Mouse (Mus musculus) liver, embryonic 16.5 days (tissue): ENCODE measurements at regions not wholly inside any gene's neighbourhood (a gene's known extent, or its start where the extent isn't known, plus 50 kb on each side); places are given as distances from the start of the nearest gene placed in this dataset.

Source experiments
- ATAC-seq: fragments of 200-750 bp; cut with Nextera tagmentation; 2 replicates; pipeline ENCODE4 v1.8.0; 2017; ENCODE audit warnings: low read depth, mild to moderate bottlenecking, moderate number of reproducible peaks, moderate library complexity
- H3K27ac ChIP-seq: fragments of 300-500 bp; sonication (generic); 2 replicates; pipeline ENCODE4 v1.5.1; 2014; ENCODE audit warnings: mild to moderate bottlenecking, low read length
- H3K27me3 ChIP-seq: fragments of 300-500 bp; sonication (generic); 2 replicates; pipeline ENCODE4 v1.6.1; 2014; ENCODE audit warnings: low read depth, low read length, mixed read lengths; ENCODE audit not compliant: control insufficient read depth, insufficient read depth
- H3K36me3 ChIP-seq: fragments of 300-500 bp; sonication (generic); 2 replicates; pipeline ENCODE4 v1.6.1; 2014; ENCODE audit warnings: mild to moderate bottlenecking; ENCODE audit not compliant: control insufficient read depth, insufficient read depth
- H3K4me1 ChIP-seq: fragments of 300-500 bp; sonication (generic); 2 replicates; pipeline ENCODE4 v1.6.1; 2014; ENCODE audit warnings: low read depth, low read length, mixed read lengths; ENCODE audit not compliant: control insufficient read depth
- H3K4me2 ChIP-seq: fragments of 300-500 bp; sonication (generic); 2 replicates; pipeline ENCODE4 v1.6.1; 2014; ENCODE audit warnings: low read depth, low read length, mixed read lengths
- H3K4me3 ChIP-seq: fragments of 300-500 bp; sonication (generic); 2 replicates; pipeline ENCODE4 v1.5.1; 2014; ENCODE audit warnings: low read depth, mild to moderate bottlenecking, low read length
- H3K9ac ChIP-seq: fragments of 300-500 bp; sonication (generic); 2 replicates; pipeline ENCODE4 v1.6.1; 2014; ENCODE audit warnings: low read depth, low read length
- H3K9me3 ChIP-seq: fragments of 300-500 bp; sonication (generic); replicated peaks from 2 replicates; pipeline ENCODE4 v1.6.1; 2016; ENCODE audit warnings: low read length; ENCODE audit not compliant: control insufficient read depth
- WGBS: fragments of 180-500 bp; shearing (Covaris S2); extraction: QIAGEN DNeasy Blood & Tissue Kit; methylation state at CpG from one replicate; pipeline ENCODE4 v1.1.7; 2014; ENCODE audit not compliant: insufficient replicate concordance; 5-methylcytosine and 5-hydroxymethylcytosine counted together

GRCm38 (mm10) chr13:103655966-103656365, 118.4 kb downstream of the Srek1 start:
- no peak for ATAC-seq
- H3K36me3 ChIP-seq: no peaks in the 10 kb centered on the region
- 60% methylated on average over 2 of the region's 2 CpGs for WGBS

GRCm38 (mm10) chr13:103653216-103653615, 121.2 kb downstream of the Srek1 start:
- no peak overlapping the region for H3K27ac ChIP-seq
- H3K4me3 ChIP-seq: no peak overlapping the region
- no peaks in the 10 kb centered on the region for H3K4me1 ChIP-seq
- H3K4me2 ChIP-seq: no peak overlapping the region
- no peaks in the 10 kb centered on the region for H3K27me3 ChIP-seq
- WGBS: 47% methylated on average over 4 of the region's 4 CpGs
- H3K9ac ChIP-seq: no peak overlapping the region
- H3K9me3 ChIP-seq: no peaks in the 10 kb centered on the region
- H3K36me3 ChIP-seq: no peaks in the 10 kb centered on the region
- no peak for ATAC-seq

More at GRCm38 (mm10) chr13:103655966-103656365, 118.4 kb downstream of the Srek1 start:
- no peaks in the 10 kb centered on the region for H3K9me3 ChIP-seq
- H3K27ac ChIP-seq: no peak overlapping the region
- H3K4me1 ChIP-seq: no peaks in the 10 kb centered on the region
- no peak overlapping the region for H3K4me2 ChIP-seq
- H3K9ac ChIP-seq: no peak overlapping the region
- no peaks in the 10 kb centered on the region for H3K27me3 ChIP-seq
- H3K4me3 ChIP-seq: no peak overlapping the region

- no peak overlapping the region for H3K27ac ChIP-seq
- WGBS: 73% methylated on average over 3 of the region's 3 CpGs
- H3K4me2 ChIP-seq: no peak overlapping the region
- no peak overlapping the region for H3K9ac ChIP-seq
- no peaks in the 10 kb centered on the region for H3K9me3 ChIP-seq
- H3K4me3 ChIP-seq: no peak overlapping the region
- no peaks in the 10 kb centered on the region for H3K36me3 ChIP-seq
- H3K27me3 ChIP-seq: no peaks in the 10 kb centered on the region
- no peaks in the 10 kb centered on the region for H3K4me1 ChIP-seq
- no peak for ATAC-seq
Measured at GRCm38 (mm10) chr13:103649383-103649782, 125.0 kb downstream of the Srek1 start.

- no peaks in the 10 kb centered on the region for H3K9me3 ChIP-seq
- H3K4me1 ChIP-seq: no peaks in the 10 kb centered on the region
- H3K4me3 ChIP-seq: no peak overlapping the region
- no peaks in the 10 kb centered on the region for H3K36me3 ChIP-seq
- H3K27ac ChIP-seq: no peak overlapping the region
- H3K4me2 ChIP-seq: no peak overlapping the region
- WGBS: 50% methylated on average over 4 of the region's 4 CpGs
- H3K27me3 ChIP-seq: no peaks in the 10 kb centered on the region
- no peak for ATAC-seq
- no peak overlapping the region for H3K9ac ChIP-seq
Measured at GRCm38 (mm10) chr13:103648016-103648415, 126.4 kb downstream of the Srek1 start.

GRCm38 (mm10) chr13:103646035-103646434, 128.4 kb downstream of the Srek1 start:
- H3K4me3 ChIP-seq: no peak overlapping the region
- no peaks in the 10 kb centered on the region for H3K4me1 ChIP-seq
- no peak overlapping the region for H3K9ac ChIP-seq
- H3K27me3 ChIP-seq: no peaks in the 10 kb centered on the region
- 22% methylated on average over 4 of the region's 4 CpGs for WGBS
- H3K36me3 ChIP-seq: no peaks in the 10 kb centered on the region
- ATAC-seq: no peak
- no peaks in the 10 kb centered on the region for H3K9me3 ChIP-seq
- H3K4me2 ChIP-seq: no peak overlapping the region
- H3K27ac ChIP-seq: no peak overlapping the region

GRCm38 (mm10) chr13:103643993-103644722, 130.2 kb downstream of the Srek1 start:
- ATAC-seq: no peak
- H3K36me3 ChIP-seq: no peaks in the 10 kb centered on the region
- H3K9ac ChIP-seq: no peak overlapping the region
- no peaks in the 10 kb centered on the region for H3K27me3 ChIP-seq
- H3K4me2 ChIP-seq: no peak overlapping the region
- H3K9me3 ChIP-seq: no peaks in the 10 kb centered on the region
- no peaks in the 10 kb centered on the region for H3K4me1 ChIP-seq
- no peak overlapping the region for H3K27ac ChIP-seq
- WGBS: 52% methylated on average over 6 of the region's 6 CpGs
- no peak overlapping the region for H3K4me3 ChIP-seq

- Histone ChIP-seq H3K27me3 (no peaks in the 10 kb centered on the region), H3K36me3 (no peaks in the 10 kb centered on the region), H3K4me1 (no peaks in the 10 kb centered on the region), H3K9me3 (no peaks in the 10 kb centered on the region), H3K4me3 (no peak overlapping the region), H3K27ac (no peak overlapping the region), H3K9ac (no peak overlapping the region), H3K4me2 (no peak overlapping the region)
- no peak for ATAC-seq
- WGBS: 54% methylated on average over 5 of the region's 5 CpGs
Measured at GRCm38 (mm10) chr13:103643486-103643885, 130.9 kb downstream of the Srek1 start.

GRCm38 (mm10) chr13:103642542-103643375, 131.6 kb downstream of the Srek1 start:
- Histone ChIP-seq H3K27me3 (no peaks in the 10 kb centered on the region), H3K4me2 (no peak overlapping the region), H3K4me1 (no peaks in the 10 kb centered on the region), H3K9me3 (no peaks in the 10 kb centered on the region), H3K9ac (no peak overlapping the region), H3K4me3 (no peak overlapping the region), H3K27ac (no peak overlapping the region), H3K36me3 (no peaks in the 10 kb centered on the region)
- 46% methylated on average over 10 of the region's 10 CpGs for WGBS
- no peak for ATAC-seq

- Histone ChIP-seq H3K9me3 (no peaks in the 10 kb centered on the region), H3K27me3 (no peaks in the 10 kb centered on the region), H3K36me3 (no peaks in the 10 kb centered on the region), H3K27ac (no peak overlapping the region), H3K4me1 (no peaks in the 10 kb centered on the region), H3K4me2 (no peak overlapping the region), H3K4me3 (no peak overlapping the region), H3K9ac (no peak overlapping the region)
- ATAC-seq: no peak
Measured at GRCm38 (mm10) chr13:103638038-103638437, 136.4 kb downstream of the Srek1 start.
